In the genomic region with DNA sequence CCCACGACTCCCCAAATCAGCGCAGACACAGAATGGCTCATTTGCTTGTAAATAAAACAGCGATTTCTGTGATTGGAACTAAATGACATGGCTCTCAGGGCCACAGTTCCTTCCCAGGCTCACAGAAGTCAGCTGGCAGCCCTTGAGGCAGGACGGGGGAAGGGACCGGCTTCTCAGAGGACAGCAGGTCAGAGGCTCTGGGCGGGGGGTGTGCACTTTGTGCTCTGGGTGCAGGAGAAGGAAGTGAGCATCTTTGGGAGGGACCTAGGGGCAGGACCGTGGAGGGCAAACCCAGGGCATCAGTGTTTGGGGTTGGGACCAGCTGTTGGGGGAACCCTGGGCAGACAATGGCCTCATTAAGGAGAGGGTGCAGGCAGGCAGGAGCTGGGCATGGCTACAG, we compare ENCODE assay signal across 13 mouse cellular contexts. TPM values are rescaled to one million over a fixed set of nuclear protein-coding genes. Genes with fewer than 3 reads are reported as not detected.
"Had no signal": no experiment of that assay in that cellular context is flagged by ENCODE, and none has a peak within 500 bp of the region (broad histone marks: within the 10 kb centered on the region; RNA-seq: fewer than 3 reads in every experiment).

No protein-coding gene starts in this region.

- H3K36me3 ChIP-seq: limb, embryonic 10.5 days; liver, embryonic 15.5 days; midbrain, embryonic 13.5 days had no signal

- H3K9ac ChIP-seq: liver, embryonic 15.5 days; midbrain, embryonic 13.5 days had no signal

- H3K9me3 ChIP-seq: limb, embryonic 10.5 days; liver, embryonic 15.5 days; midbrain, embryonic 13.5 days had no signal

- DNase-seq: kidney, postnatal 10 days; kidney, postnatal 4 days; lung, adult 2 months; lung, postnatal 36 days; thymus, postnatal 36 days had no signal

- H3K27ac ChIP-seq: layer of hippocampus, adult 2 months; limb, embryonic 10.5 days; liver, embryonic 15.5 days; midbrain, embryonic 13.5 days had no signal

- H3K4me3 ChIP-seq: layer of hippocampus, adult 2 months; limb, embryonic 10.5 days; liver, embryonic 15.5 days; midbrain, embryonic 13.5 days had no signal

- H3K4me1 ChIP-seq: liver, embryonic 15.5 days; midbrain, embryonic 13.5 days had no signal

- ATAC-seq: lung, postnatal 0 days; midbrain, embryonic 13.5 days had no signal

- H3K4me2 ChIP-seq: liver, embryonic 11.5 days; liver, embryonic 15.5 days; midbrain, embryonic 13.5 days had no signal

RNA-seq across cellular contexts. Expression of a gene that starts 7.4 kb away (rescaled TPM):
- total RNA-seq: megakaryocyte progenitor cell, adult 5-6 weeks; neutrophil, adult 5-6 weeks had no signal
- polyA plus RNA-seq: lung, postnatal 0 days had no signal

RNA-seq across cellular contexts. Expression of a gene that starts 37.9 kb away (rescaled TPM):
- total RNA-seq: megakaryocyte progenitor cell, adult 5-6 weeks; neutrophil, adult 5-6 weeks had no signal
- polyA plus RNA-seq: limb, embryonic 10.5 days; liver, embryonic 11.5 days; liver, embryonic 15.5 days; lung, postnatal 0 days had no signal
